Mouse (Mus musculus): ENCODE data around the gene Btg2. TPM values are rescaled to one million over a fixed set of nuclear protein-coding genes. Genes with fewer than 3 reads are reported as not detected.

Btg2 gene
- polyA plus RNA-seq, 1 experiment from 2014 or later, result 32.6 TPM

- peak overlapping the region; percentile 71 for H3K4me2 ChIP-seq (replicated peaks; ENCODE audit: low read depth)
- H3K36me3 ChIP-seq (ENCODE audit: control insufficient read depth, insufficient read depth), result no peaks in the 10 kb centered on the region
- H3K27me3 ChIP-seq (replicated peaks; ENCODE audit: control insufficient read depth, insufficient read depth, low read length), result no peaks in the 10 kb centered on the region
- H3K27ac ChIP-seq (ENCODE audit: low read depth, low read length), result peak overlapping the region; percentile 93
- ATAC-seq, result no peak
- 64% methylated on average over 16 of the region's 16 CpGs for WGBS
- H3K4me1 ChIP-seq (replicated peaks; ENCODE audit: control insufficient read depth, insufficient read depth, low read length), result peaks cover 45% of the 10 kb centered on the region
- H3K9ac ChIP-seq (ENCODE audit: low read depth, low read length), result peak overlapping the region; percentile 50; the same call in 1 of the 2 replicates
- TF ChIP-seq CTCF (IDR thresholded peaks at IDR 0.05; ENCODE audit: low read depth), result peak; percentile 72
- H3K4me3 ChIP-seq (ENCODE audit: low read depth, low read length), result peak overlapping the region; percentile 26; the same call in 1 of the 2 replicates
- no peaks in the 10 kb centered on the region for H3K9me3 ChIP-seq (ENCODE audit: control insufficient read depth)
These were observed 18.9 kb downstream of the Btg2 start for GRCm38 (mm10) chr1:134059739-134060695.

- Histone ChIP-seq H3K4me3 (ENCODE audit: low read depth, low read length) (no peak overlapping the region), H3K4me2 (replicated peaks; ENCODE audit: low read depth) (no peak overlapping the region), H3K9me3 (ENCODE audit: control insufficient read depth) (no peaks in the 10 kb centered on the region), H3K27ac (ENCODE audit: low read depth, low read length) (no peak overlapping the region; the same call in 1 of the 2 replicates), H3K4me1 (replicated peaks; ENCODE audit: control insufficient read depth, insufficient read depth, low read length) (peaks cover 36% of the 10 kb centered on the region), H3K9ac (ENCODE audit: low read depth, low read length) (no peak overlapping the region), H3K36me3 (ENCODE audit: control insufficient read depth, insufficient read depth) (no peaks in the 10 kb centered on the region), H3K27me3 (replicated peaks; ENCODE audit: control insufficient read depth, insufficient read depth, low read length) (no peaks in the 10 kb centered on the region)
- WGBS, result 52% methylated on average over 6 of the region's 6 CpGs
- ATAC-seq, result no peak
- no peak for TF ChIP-seq CTCF (IDR thresholded peaks at IDR 0.05; ENCODE audit: low read depth)
These were observed 20.1 kb downstream of the Btg2 start for GRCm38 (mm10) chr1:134058870-134059269.

GRCm38 (mm10) chr1:134057736-134058135, 21.2 kb downstream of the Btg2 start:
- Histone ChIP-seq H3K9me3 (ENCODE audit: control insufficient read depth) (no peaks in the 10 kb centered on the region), H3K27me3 (replicated peaks; ENCODE audit: control insufficient read depth, insufficient read depth, low read length) (no peaks in the 10 kb centered on the region), H3K4me3 (ENCODE audit: low read depth, low read length) (no peak overlapping the region), H3K9ac (ENCODE audit: low read depth, low read length) (no peak overlapping the region), H3K27ac (ENCODE audit: low read depth, low read length) (peak overlapping the region; percentile 54), H3K4me1 (replicated peaks; ENCODE audit: control insufficient read depth, insufficient read depth, low read length) (peaks cover 37% of the 10 kb centered on the region), H3K36me3 (ENCODE audit: control insufficient read depth, insufficient read depth) (no peaks in the 10 kb centered on the region), H3K4me2 (replicated peaks; ENCODE audit: low read depth) (no peak overlapping the region)
- WGBS, result 48% methylated on average over 8 of the region's 8 CpGs
- no peak for ATAC-seq
- no peak for TF ChIP-seq CTCF (IDR thresholded peaks at IDR 0.05; ENCODE audit: low read depth)

- Histone ChIP-seq H3K27ac (ENCODE audit: low read depth, low read length) (peak overlapping the region; percentile 87; the same call in 1 of the 2 replicates), H3K27me3 (replicated peaks; ENCODE audit: control insufficient read depth, insufficient read depth, low read length) (no peaks in the 10 kb centered on the region), H3K4me1 (replicated peaks; ENCODE audit: control insufficient read depth, insufficient read depth, low read length) (peaks cover 27% of the 10 kb centered on the region), H3K4me3 (ENCODE audit: low read depth, low read length) (no peak overlapping the region), H3K4me2 (replicated peaks; ENCODE audit: low read depth) (peak overlapping the region; percentile 47; the same call in 1 of the 2 replicates), H3K9me3 (ENCODE audit: control insufficient read depth) (no peaks in the 10 kb centered on the region), H3K36me3 (ENCODE audit: control insufficient read depth, insufficient read depth) (no peaks in the 10 kb centered on the region), H3K9ac (ENCODE audit: low read depth, low read length) (no peak overlapping the region)
- WGBS, result 59% methylated on average over 4 of the region's 4 CpGs
- ATAC-seq, result no peak
- no peak for TF ChIP-seq CTCF (IDR thresholded peaks at IDR 0.05; ENCODE audit: low read depth)
These were observed 22.6 kb downstream of the Btg2 start for GRCm38 (mm10) chr1:134056285-134056684.

- Histone ChIP-seq H3K27me3 (replicated peaks; ENCODE audit: control insufficient read depth, insufficient read depth, low read length) (no peaks in the 10 kb centered on the region), H3K9me3 (ENCODE audit: control insufficient read depth) (no peaks in the 10 kb centered on the region), H3K27ac (ENCODE audit: low read depth, low read length) (peak overlapping the region; percentile 87), H3K4me1 (replicated peaks; ENCODE audit: control insufficient read depth, insufficient read depth, low read length) (peaks cover 23% of the 10 kb centered on the region), H3K4me3 (ENCODE audit: low read depth, low read length) (no peak overlapping the region), H3K9ac (ENCODE audit: low read depth, low read length) (no peak overlapping the region), H3K36me3 (ENCODE audit: control insufficient read depth, insufficient read depth) (no peaks in the 10 kb centered on the region), H3K4me2 (replicated peaks; ENCODE audit: low read depth) (peak overlapping the region; percentile 47)
- WGBS, result 56% methylated on average over 9 of the region's 9 CpGs
- peak; percentile 9; the same call in 1 of the 2 replicates for ATAC-seq
- TF ChIP-seq CTCF (IDR thresholded peaks at IDR 0.05; ENCODE audit: low read depth), result no peak
These were observed 23.2 kb downstream of the Btg2 start for GRCm38 (mm10) chr1:134055666-134056245.

GRCm38 (mm10) chr1:134055058-134055457, 23.9 kb downstream of the Btg2 start:
- WGBS, result 35% methylated on average over 9 of the region's 9 CpGs
- H3K4me2 ChIP-seq (replicated peaks; ENCODE audit: low read depth), result peak overlapping the region; percentile 47
- peaks cover 16% of the 10 kb centered on the region for H3K4me1 ChIP-seq (replicated peaks; ENCODE audit: control insufficient read depth, insufficient read depth, low read length)

More at GRCm38 (mm10) chr1:134055058-134055457, 23.9 kb downstream of the Btg2 start:
- Histone ChIP-seq H3K27me3 (replicated peaks; ENCODE audit: control insufficient read depth, insufficient read depth, low read length) (no peaks in the 10 kb centered on the region), H3K27ac (ENCODE audit: low read depth, low read length) (peak overlapping the region; percentile 87), H3K9ac (ENCODE audit: low read depth, low read length) (0 out of 2 replicates have a peak overlapping the region, but pooled peaks have one; percentile 32), H3K36me3 (ENCODE audit: control insufficient read depth, insufficient read depth) (no peaks in the 10 kb centered on the region), H3K9me3 (ENCODE audit: control insufficient read depth) (no peaks in the 10 kb centered on the region), H3K4me3 (ENCODE audit: low read depth, low read length) (no peak overlapping the region)
- peak; percentile 83 for ATAC-seq
- no peak for TF ChIP-seq CTCF (IDR thresholded peaks at IDR 0.05; ENCODE audit: low read depth)
